Mouse (Mus musculus) small intestine, adult 2 months (tissue): ENCODE results near the gene Cgnl1.

Experiments used
- CTCF ChIP-seq: fragments of 200-500 bp; IDR thresholded peaks from 2 replicates; pipeline ENCODE4 v1.5.1; 2012; ENCODE audit warnings: low read depth, mild to moderate bottlenecking, control low read depth, inconsistent platforms, low read length, moderate library complexity, mixed read lengths; ENCODE audit not compliant: insufficient replicate concordance, insufficient read length; ENCODE audit errors: extremely low read depth
- POLR2A ChIP-seq: fragments of 200-500 bp; IDR thresholded peaks from 2 replicates; pipeline ENCODE4 v1.6.1; 2012; ENCODE audit warnings: low read depth, mild to moderate bottlenecking, control low read depth, inconsistent platforms, low read length, moderate library complexity

DNA sequence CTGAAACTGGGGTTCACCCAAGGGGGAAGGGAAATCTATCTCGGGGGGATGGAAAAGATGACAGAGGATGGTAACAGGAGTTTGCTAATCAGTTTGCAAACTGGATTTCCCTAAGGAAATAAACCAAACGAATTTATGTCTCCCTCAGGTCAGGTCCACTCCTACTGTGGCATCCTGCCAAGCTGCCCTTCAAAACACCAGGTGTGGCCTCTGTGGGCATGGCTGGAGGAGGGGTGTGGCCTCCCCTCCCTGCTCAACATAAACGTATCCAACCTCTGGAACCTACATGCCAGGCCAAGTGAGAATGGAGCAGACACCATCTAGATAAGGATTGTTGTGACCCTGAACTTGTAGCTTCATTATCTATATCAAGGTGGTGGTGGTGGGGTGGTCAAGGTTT, 185.0 kb downstream of the Cgnl1 start:
- no peak for TF ChIP-seq CTCF
- no peak for TF ChIP-seq POLR2A
